Mouse (Mus musculus): ENCODE data around the gene Sspo. TPM values are rescaled to one million over a fixed set of nuclear protein-coding genes. Genes with fewer than 3 reads are reported as not detected.

The Sspo gene
- total and polyA plus RNA-seq, 3 experiments = 0.08 to 0.42 (median 0.17) TPM

DNA sequence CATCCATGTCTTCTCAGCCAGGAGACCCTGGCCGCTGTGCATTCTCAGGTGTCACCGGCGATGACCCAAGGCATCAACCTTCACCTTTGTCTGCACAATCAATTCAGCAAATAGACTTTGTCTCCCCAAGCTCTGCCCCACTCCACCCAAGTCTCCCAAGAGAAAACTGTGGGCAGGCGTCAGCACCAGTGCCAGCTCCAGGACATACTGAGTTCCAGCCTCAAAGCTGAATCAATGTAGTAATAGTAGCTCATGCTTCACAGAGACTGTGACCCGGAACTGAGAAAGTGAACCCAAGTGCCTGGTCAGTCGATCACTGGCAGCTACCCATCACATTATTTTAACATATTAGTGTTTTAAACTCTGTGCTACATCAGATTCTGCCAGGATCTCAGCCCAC is 100.3 kb downstream of the Sspo start:
- Histone ChIP-seq H3K4me1 (ENCODE audit: control insufficient read depth in 1 of 2, insufficient read depth in 2 of 2) (no peaks in the 10 kb centered on the region), H3K27me3 (replicated peaks) (peaks cover 58% of the 10 kb centered on the region), H3K4me3 (replicated peaks in 1 of 3; ENCODE audit: low read depth in 2 of 3, low read length in 2 of 3, poor library complexity in 1 of 3) (no peak overlapping the region), H3K9ac (ENCODE audit: insufficient read depth, low read depth) (no peak overlapping the region), H3K36me3 (replicated peaks in 1 of 2; ENCODE audit: control insufficient read depth in 1 of 2, insufficient read depth in 1 of 2, low read length in 1 of 2) (no peaks in the 10 kb centered on the region), H3K4me2 (ENCODE audit: insufficient read depth, low read depth, poor library complexity, severe bottlenecking) (no peak overlapping the region), H3K9me3 (replicated peaks; ENCODE audit: low read length) (no peaks in the 10 kb centered on the region), H3K27ac (ENCODE audit: insufficient read depth, low read depth) (no peak overlapping the region), H3K79me2 (replicated peaks; ENCODE audit: control insufficient read depth, extremely low read depth, insufficient read depth, poor library complexity, severe bottlenecking) (no peaks in the 10 kb centered on the region)
- in situ Hi-C loops (cut with MboI; ENCODE audit: low pct_ligation_motif_present, low pct_unique_long_range_greater_than_20kb, low sequenced_read_pairs) = loop anchor here (25.0 kb wide), 1 partner anchor 361 kb away; no protein-coding TSS in a partner anchor
- dilution Hi-C loops (cut with MboI; ENCODE audit: extremely low pct_ligation_motif_present, extremely low pct_unique_long_range_greater_than_20kb, low sequenced_read_pairs) = no loop called here
- TF ChIP-seq UBTF (IDR thresholded peaks at IDR 0.05; ENCODE audit: low read depth, low read length) (no peak), USF1 (IDR thresholded peaks at IDR 0.05; ENCODE audit: low read depth, low read length) (no peak), ZMIZ1 (IDR thresholded peaks at IDR 0.05; ENCODE audit: low read depth, low read length) (no peak), USF2 (conservative IDR thresholded peaks at IDR 0.05; ENCODE audit: low read depth, low read length) (no peak), ZKSCAN1 (IDR thresholded peaks at IDR 0.05; ENCODE audit: borderline replicate concordance, low read depth, low read length) (no peak), RCOR1 (conservative IDR thresholded peaks at IDR 0.05; ENCODE audit: low read depth, low read length) (no peak)
- no peak for DNase-seq (ENCODE audit: extremely low read depth)

Other genes with a start within 250 kb of the Sspo start
- gene Krba1, start 52.6 kb upstream of the Sspo start, total RNA-seq (2012; rRNA removed) = 8.1 and 9.8 TPM in 2 replicates
- gene Krba1, start 52.6 kb upstream of the Sspo start, total RNA-seq (2014; rRNA removed) = 2.9 and 3.2 TPM in 2 replicates
- gene Krba1, start 52.6 kb upstream of the Sspo start, polyA plus RNA-seq (2012; ENCODE audit: insufficient read length, low read depth) = 12.7 and 13.4 TPM in 2 replicates
- 1.6 and 2.1 TPM in 2 replicates for gene Zfp467, start 2.4 kb upstream of the Sspo start, total RNA-seq (2012; rRNA removed)
- gene Zfp467, start 2.4 kb upstream of the Sspo start, total RNA-seq (2014; rRNA removed) = 1.1 and 1.4 TPM in 2 replicates
- gene Zfp467, start 2.4 kb upstream of the Sspo start, polyA plus RNA-seq (2012; ENCODE audit: insufficient read length, low read depth) = 4.7 and 5.9 TPM in 2 replicates
- gene Atp6v0e2, start 89.4 kb downstream of the Sspo start, total RNA-seq (2012; rRNA removed) = not detected in 2 replicates
- gene Atp6v0e2, start 89.4 kb downstream of the Sspo start, total RNA-seq (2014; rRNA removed) = not detected in 2 replicates
- gene Atp6v0e2, start 89.4 kb downstream of the Sspo start, polyA plus RNA-seq (2012; ENCODE audit: insufficient read length, low read depth) = not detected in 2 replicates
- 8.1 and 13.7 TPM in 2 replicates for gene Lrrc61, start 106.6 kb downstream of the Sspo start, total RNA-seq (2012; rRNA removed)
- 3.8 and 5.6 TPM in 2 replicates for gene Lrrc61, start 106.6 kb downstream of the Sspo start, total RNA-seq (2014; rRNA removed)
- 9.4 and 14.2 TPM in 2 replicates for gene Lrrc61, start 106.6 kb downstream of the Sspo start, polyA plus RNA-seq (2012; ENCODE audit: insufficient read length, low read depth)
- gene Rarres2, start 124.6 kb downstream of the Sspo start, total RNA-seq (2012; rRNA removed) = 0.46 and 0.72 TPM in 2 replicates
- not detected in 2 replicates for gene Rarres2, start 124.6 kb downstream of the Sspo start, total RNA-seq (2014; rRNA removed)
- gene Rarres2, start 124.6 kb downstream of the Sspo start, polyA plus RNA-seq (2012; ENCODE audit: insufficient read length, low read depth) = not detected in 2 replicates
- gene Gm45021, start 141.4 kb downstream of the Sspo start, total RNA-seq (2012; rRNA removed) = not detected in 2 replicates
- not detected in 2 replicates for gene Gm45021, start 141.4 kb downstream of the Sspo start, total RNA-seq (2014; rRNA removed)
- gene Gm45021, start 141.4 kb downstream of the Sspo start, polyA plus RNA-seq (2012; ENCODE audit: insufficient read length, low read depth) = not detected in 2 replicates
- 23.6 and 28.0 TPM in 2 replicates for gene Repin1, start 145.7 kb downstream of the Sspo start, total RNA-seq (2012; rRNA removed)
- 11.5 and 12.8 TPM in 2 replicates for gene Repin1, start 145.7 kb downstream of the Sspo start, total RNA-seq (2014; rRNA removed)
- gene Repin1, start 145.7 kb downstream of the Sspo start, polyA plus RNA-seq (2012; ENCODE audit: insufficient read length, low read depth) = 9.7 and 10.7 TPM in 2 replicates
- not detected in 2 replicates for gene Gm44965, start 145.7 kb downstream of the Sspo start, total RNA-seq (2012; rRNA removed)
- gene Gm44965, start 145.7 kb downstream of the Sspo start, total RNA-seq (2014; rRNA removed) = not detected in 2 replicates
- gene Gm44965, start 145.7 kb downstream of the Sspo start, polyA plus RNA-seq (2012; ENCODE audit: insufficient read length, low read depth) = not detected in 2 replicates
- gene Zfp775, start 153.8 kb downstream of the Sspo start, total RNA-seq (2012; rRNA removed) = 4.7 and 6.5 TPM in 2 replicates
- 2.6 and 3.2 TPM in 2 replicates for gene Zfp775, start 153.8 kb downstream of the Sspo start, total RNA-seq (2014; rRNA removed)
- 3.3 and 3.5 TPM in 2 replicates for gene Zfp775, start 153.8 kb downstream of the Sspo start, polyA plus RNA-seq (2012; ENCODE audit: insufficient read length, low read depth)
- gene AI854703, start 178.5 kb downstream of the Sspo start, total RNA-seq (2012; rRNA removed) = 3.5 and 5.3 TPM in 2 replicates
- 2.1 TPM in 2 replicates for gene AI854703, start 178.5 kb downstream of the Sspo start, total RNA-seq (2014; rRNA removed)
- gene AI854703, start 178.5 kb downstream of the Sspo start, polyA plus RNA-seq (2012; ENCODE audit: insufficient read length, low read depth) = 3.1 and 4.8 TPM in 2 replicates
- gene Gimap8, start 199.0 kb downstream of the Sspo start, total RNA-seq (2012; rRNA removed) = 27.9 and 28.5 TPM in 2 replicates
- 27.5 and 36.8 TPM in 2 replicates for gene Gimap8, start 199.0 kb downstream of the Sspo start, total RNA-seq (2014; rRNA removed)
- gene Gimap8, start 199.0 kb downstream of the Sspo start, polyA plus RNA-seq (2012; ENCODE audit: insufficient read length, low read depth) = 21.6 and 22.1 TPM in 2 replicates
- gene Gimap9, start 227.9 kb downstream of the Sspo start, total RNA-seq (2012; rRNA removed) = 31.0 and 38.5 TPM in 2 replicates
- gene Gimap9, start 227.9 kb downstream of the Sspo start, total RNA-seq (2014; rRNA removed) = 75.1 and 83.9 TPM in 2 replicates
- gene Gimap9, start 227.9 kb downstream of the Sspo start, polyA plus RNA-seq (2012; ENCODE audit: insufficient read length, low read depth) = 43.4 and 46.1 TPM in 2 replicates
- gene Gimap4, start 236.3 kb downstream of the Sspo start, total RNA-seq (2012; rRNA removed) = 113 and 144 TPM in 2 replicates
- gene Gimap4, start 236.3 kb downstream of the Sspo start, total RNA-seq (2014; rRNA removed) = 264 and 316 TPM in 2 replicates
- gene Gimap4, start 236.3 kb downstream of the Sspo start, polyA plus RNA-seq (2012; ENCODE audit: insufficient read length, low read depth) = 203 and 274 TPM in 2 replicates

Data from CH12.LX (cell line).